Mouse (Mus musculus) liver, embryonic 11.5 days (tissue): ENCODE results near the gene Zfp563. TPM values are rescaled to one million over a fixed set of nuclear protein-coding genes. Genes with fewer than 3 reads are reported as not detected.

Experiments used
- ATAC-seq: fragments of 200-750 bp; cut with Nextera tagmentation; replicated peaks from 2 replicates; pipeline ENCODE4 v1.8.0; 2017; ENCODE audit warnings: moderate number of reproducible peaks, mild to moderate bottlenecking, moderate TSS enrichment, moderate library complexity; ENCODE audit not compliant: low FRiP score
- DNase-seq: peaks from one replicate; pipeline ENCODE4 v3.0.0-alpha.2; 2017; ENCODE audit warnings: low spot score
- H3K27ac ChIP-seq: fragments of 300-500 bp; sonication (generic); 2 replicates; pipeline ENCODE4 v1.5.1; 2014; ENCODE audit warnings: mild to moderate bottlenecking, low read depth, low read length, control low read depth
- H3K27me3 ChIP-seq: fragments of 300-500 bp; sonication (generic); replicated peaks from 2 replicates; pipeline ENCODE4 v1.6.1; 2014; ENCODE audit warnings: low read length, mixed read lengths; ENCODE audit not compliant: control insufficient read depth, insufficient read depth
- H3K36me3 ChIP-seq: fragments of 300-500 bp; sonication (generic); 2 replicates; pipeline ENCODE4 v1.6.1; 2014; ENCODE audit warnings: mild to moderate bottlenecking, low read length, moderate library complexity, mixed read lengths; ENCODE audit not compliant: control insufficient read depth, insufficient read depth
- H3K4me1 ChIP-seq: fragments of 300-500 bp; sonication (generic); replicated peaks from 2 replicates; pipeline ENCODE4 v1.6.1; 2014; ENCODE audit warnings: low read length, mixed read lengths; ENCODE audit not compliant: control insufficient read depth, insufficient read depth
- H3K4me2 ChIP-seq: fragments of 300-500 bp; sonication (generic); 2 replicates; pipeline ENCODE4 v1.6.1; 2014; ENCODE audit warnings: mild to moderate bottlenecking, control low read depth, moderate library complexity
- H3K4me3 ChIP-seq: fragments of 300-500 bp; sonication (generic); 2 replicates; pipeline ENCODE4 v1.5.1; 2014; ENCODE audit warnings: low read depth, low read length, control low read depth
- H3K9ac ChIP-seq: fragments of 300-500 bp; sonication (generic); 2 replicates; pipeline ENCODE4 v1.6.1; 2014; ENCODE audit warnings: low read depth, low read length, control low read depth
- H3K9me3 ChIP-seq: fragments of 300-500 bp; sonication (generic); 2 replicates; pipeline ENCODE4 v1.6.1; 2016; ENCODE audit warnings: low read length, inconsistent platforms, mixed read lengths; ENCODE audit not compliant: control insufficient read depth
- whole genome bisulfite sequencing: fragments of 180-500 bp; shearing (Covaris S2); extraction: QIAGEN DNeasy Blood & Tissue Kit; methylation state at CpG from one replicate; pipeline ENCODE4 v1.1.7; 2014; 5-methylcytosine and 5-hydroxymethylcytosine counted together
- polyA plus RNA-seq: library from polyadenylated mRNA; unstranded; fragments of >200 nt; fragmentation: Nextera tagmentation; extraction: Ambion mirVana; gene quantifications from 2 replicates; pipeline ENCODE4 v1.2.1, GENCODE M21; 2014

Gene Zfp563
- polyA plus RNA-seq, 1 experiment from 2014 or later, result 2.8 TPM

- no peak for ATAC-seq
- WGBS, result 54% methylated on average over 2 of the region's 2 CpGs
- no peak for DNase-seq
Observed at GRCm38 (mm10) chr17:33126257-33126656, 37.1 kb downstream of the Zfp563 start.

GRCm38 (mm10) chr17:33139261-33139820 lies 50.2 kb downstream of the Zfp563 start, which contains the start of gene Morc2b:
Gene Morc2b, minus strand, starts transcription at chr17:33139683.
- H3K4me3 ChIP-seq, result no peak within 1 kb of the TSS
- ATAC-seq, result no peak
- H3K9me3 ChIP-seq, result no peaks in the 10 kb centered on the region
- no peak within 1 kb of the TSS for H3K27ac ChIP-seq
- no peak for DNase-seq
- no peak within 1 kb of the TSS for H3K9ac ChIP-seq
- H3K36me3 ChIP-seq, result no peaks in the 10 kb centered on the region
- 72% methylated on average over 18 of the region's 18 CpGs for WGBS
- H3K27me3 ChIP-seq, result no peaks in the 10 kb centered on the region
- no peak within 1 kb of the TSS for H3K4me2 ChIP-seq
- no peaks in the 10 kb centered on the region for H3K4me1 ChIP-seq

More at GRCm38 (mm10) chr17:33126257-33126656, 37.1 kb downstream of the Zfp563 start:
- no peaks in the 10 kb centered on the region for H3K9me3 ChIP-seq
- H3K4me1 ChIP-seq, result no peaks in the 10 kb centered on the region
- H3K4me3 ChIP-seq, result no peak overlapping the region
- H3K27me3 ChIP-seq, result no peaks in the 10 kb centered on the region
- no peaks in the 10 kb centered on the region for H3K36me3 ChIP-seq
- H3K4me2 ChIP-seq, result no peak overlapping the region
- H3K9ac ChIP-seq, result no peak overlapping the region
- H3K27ac ChIP-seq, result no peak overlapping the region

Other genes starting within 250 kb of the Zfp563 start
- gene Zfp870, start 197.7 kb upstream of the Zfp563 start, polyA plus RNA-seq, result 2.6 and 4.8 TPM in 2 replicates
- not detected in 2 replicates for gene Cyp4f14, start 172.0 kb upstream of the Zfp563 start, polyA plus RNA-seq
- gene Cyp4f13, start 141.9 kb upstream of the Zfp563 start, polyA plus RNA-seq, result 7.2 and 8.1 TPM in 2 replicates
- 10.9 and 11.8 TPM in 2 replicates for gene Zfp472, start 123.5 kb upstream of the Zfp563 start, polyA plus RNA-seq
- gene Zfp952, start 96.2 kb upstream of the Zfp563 start, polyA plus RNA-seq, result 7.1 and 7.7 TPM in 2 replicates
- gene Zfp763, start 55.9 kb upstream of the Zfp563 start, polyA plus RNA-seq, result 8.1 and 8.7 TPM in 2 replicates
- not detected in 2 replicates for gene 4921501E09Rik, start 21.3 kb upstream of the Zfp563 start, polyA plus RNA-seq
- gene Morc2b, start 50.4 kb downstream of the Zfp563 start, polyA plus RNA-seq, result not detected in 2 replicates
- gene Olfr55, start 79.1 kb downstream of the Zfp563 start, polyA plus RNA-seq, result not detected in 2 replicates
- not detected in 2 replicates for gene Olfr239, start 102.0 kb downstream of the Zfp563 start, polyA plus RNA-seq
- gene Olfr1564, start 132.4 kb downstream of the Zfp563 start, polyA plus RNA-seq, result not detected in 2 replicates
- 9.9 and 11.0 TPM in 2 replicates for gene Zfp955a, start 165.8 kb downstream of the Zfp563 start, polyA plus RNA-seq
- 0.04 and 0.06 TPM in 2 replicates for gene Olfr63, start 175.4 kb downstream of the Zfp563 start, polyA plus RNA-seq
- 4.8 and 6.1 TPM in 2 replicates for gene Zfp955b, start 200.2 kb downstream of the Zfp563 start, polyA plus RNA-seq